Mouse (Mus musculus): Measurements from ENCODE around the gene Arhgef18. TPM values are rescaled to one million over a fixed set of nuclear protein-coding genes. Genes with fewer than 3 reads are reported as not detected.

Gene Arhgef18
- total RNA-seq, 1 experiment from 2014 or later: 31.0 TPM

DNA sequence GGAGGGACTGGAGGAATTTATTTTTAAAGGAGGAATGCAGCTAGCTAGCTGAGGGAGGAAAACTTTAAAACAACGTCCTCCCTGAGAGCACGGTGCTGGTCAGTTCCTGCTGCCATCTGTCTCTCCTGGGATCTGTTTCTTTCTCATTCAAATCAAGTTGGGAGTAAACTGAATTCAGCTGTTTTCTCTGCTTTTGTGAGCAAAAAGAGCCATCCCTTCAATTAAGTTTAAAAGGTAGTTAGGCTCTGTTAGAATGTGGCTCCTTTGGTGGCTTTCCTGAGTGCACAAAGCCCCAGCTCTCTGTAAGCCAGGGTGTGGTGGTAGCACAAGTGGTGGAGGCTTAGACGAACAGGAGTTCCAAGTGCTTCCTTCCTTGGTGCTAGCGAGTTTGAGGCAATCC is 2.4 kb downstream of the Arhgef18 start:
- DNase-seq: no peak

DNA sequence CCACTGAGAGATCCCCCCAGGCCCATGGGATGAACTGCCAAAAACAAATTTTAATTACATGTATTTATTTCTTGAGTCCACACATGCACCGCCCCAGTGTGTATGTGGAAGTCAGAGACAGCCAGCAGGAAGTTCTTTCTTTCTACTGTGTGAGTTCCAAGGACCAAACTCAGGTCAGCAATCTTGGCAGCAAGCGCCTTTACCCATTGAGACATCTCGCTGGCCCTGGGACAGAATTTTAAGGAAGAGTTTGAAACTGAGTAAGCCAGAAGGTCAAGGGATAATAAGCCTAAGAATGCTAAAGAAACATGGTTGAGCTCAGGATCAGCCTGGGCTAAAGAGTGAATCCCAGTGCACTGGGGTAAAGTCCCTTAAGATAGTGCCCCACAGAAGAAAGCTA is 4.8 kb downstream of the Arhgef18 start:
- DNase-seq: peak; percentile 62

DNA sequence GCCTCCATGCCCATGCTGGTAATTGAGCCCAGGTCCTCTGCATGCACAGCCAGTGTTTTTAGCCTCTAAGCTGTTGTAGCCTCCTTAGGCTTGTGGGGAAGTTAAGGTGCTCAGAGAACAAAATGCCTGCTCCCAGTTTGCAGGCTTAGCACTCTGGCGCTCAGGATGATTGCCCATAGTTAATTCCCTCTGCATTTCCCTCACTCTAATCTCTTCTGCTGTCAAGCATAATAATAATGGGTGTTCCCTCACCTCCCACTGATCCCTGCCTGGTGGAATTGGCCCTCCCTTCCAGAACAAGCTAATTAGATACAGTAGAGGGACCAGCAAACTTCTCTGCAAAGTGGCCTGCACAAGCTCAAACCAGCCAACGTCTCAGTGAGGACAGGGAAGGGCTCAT is 7.7 kb downstream of the Arhgef18 start:
- DNase-seq: no peak

DNA sequence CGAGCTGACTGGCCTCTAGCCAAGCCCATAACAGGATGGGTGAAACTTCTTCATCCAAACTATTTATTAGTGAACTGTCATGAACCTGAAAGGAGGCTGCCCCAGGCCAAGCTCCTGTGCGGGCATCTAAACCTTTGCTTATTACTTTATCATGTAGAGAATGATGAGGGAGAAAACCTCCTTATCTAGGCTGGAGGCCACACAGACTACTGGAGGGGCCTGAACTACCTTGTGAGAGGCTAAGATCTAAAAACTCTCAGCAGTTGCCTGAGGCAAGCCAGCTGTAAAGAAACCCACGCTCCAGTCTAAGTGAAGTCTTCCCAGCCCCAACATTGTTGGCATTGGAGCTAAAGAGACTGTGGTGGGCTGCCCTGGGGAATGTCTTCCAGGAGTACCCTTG is 14.6 kb downstream of the Arhgef18 start:
- no peak for DNase-seq

DNA sequence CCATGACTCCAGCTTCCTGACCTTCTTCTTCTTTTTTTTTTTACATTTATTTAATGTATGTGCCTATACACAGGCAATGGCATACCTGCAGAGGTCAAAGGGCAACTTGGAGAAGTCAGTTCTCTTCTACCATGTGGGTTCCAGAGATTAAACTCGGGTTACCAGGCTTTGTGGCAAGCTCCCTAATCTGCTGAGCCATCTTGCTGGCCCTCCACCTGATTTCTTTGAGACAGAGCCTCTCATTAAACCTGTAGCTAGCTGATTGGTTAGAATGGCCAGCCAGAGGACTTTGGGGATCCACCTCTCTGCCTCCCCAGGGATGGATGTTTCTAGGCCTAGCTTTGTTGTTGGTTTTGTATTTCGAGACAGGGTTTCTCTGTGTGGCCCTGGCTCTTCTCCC is 18.3 kb downstream of the Arhgef18 start:
- DNase-seq: no peak

DNA sequence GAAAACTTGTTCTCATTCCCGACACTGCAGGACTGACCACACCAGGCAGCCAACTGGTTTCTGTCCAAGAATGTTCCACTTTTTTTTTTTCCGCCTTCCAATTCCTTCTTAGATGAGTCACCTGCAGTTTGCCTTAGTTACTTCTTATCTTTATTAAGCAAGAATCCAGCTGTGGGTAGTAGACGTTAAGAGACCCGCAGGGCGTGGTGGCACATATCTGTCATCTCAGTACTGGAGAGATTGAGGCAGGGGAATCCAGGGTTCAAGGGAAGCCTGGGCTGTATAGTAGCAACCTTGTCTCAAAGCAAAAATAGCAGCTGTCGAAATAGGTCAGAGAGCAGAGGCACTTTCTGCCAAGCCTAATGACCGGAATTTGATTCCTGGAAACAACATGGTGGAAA is 19.1 kb downstream of the Arhgef18 start:
- peak; percentile 29 for DNase-seq

DNA sequence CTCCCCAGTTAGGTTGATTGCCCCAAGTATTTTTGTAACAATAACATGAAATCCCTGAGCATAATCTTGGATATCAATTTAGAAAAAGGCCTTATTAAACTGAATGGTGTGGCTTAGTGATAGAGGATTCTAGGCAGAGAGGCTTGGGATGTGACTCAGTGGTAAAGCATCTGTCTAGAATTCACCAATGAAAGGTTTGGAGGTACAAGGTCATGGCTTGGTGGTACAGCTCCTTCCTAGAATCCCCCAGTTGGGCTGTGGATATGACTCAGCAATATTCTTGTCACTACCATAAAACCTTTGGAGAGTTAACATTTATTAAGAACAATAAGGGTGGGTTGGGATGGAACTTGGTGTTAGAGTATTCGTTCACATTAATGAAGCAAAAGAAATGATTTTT is 20.0 kb downstream of the Arhgef18 start:
- DNase-seq: no peak

DNA sequence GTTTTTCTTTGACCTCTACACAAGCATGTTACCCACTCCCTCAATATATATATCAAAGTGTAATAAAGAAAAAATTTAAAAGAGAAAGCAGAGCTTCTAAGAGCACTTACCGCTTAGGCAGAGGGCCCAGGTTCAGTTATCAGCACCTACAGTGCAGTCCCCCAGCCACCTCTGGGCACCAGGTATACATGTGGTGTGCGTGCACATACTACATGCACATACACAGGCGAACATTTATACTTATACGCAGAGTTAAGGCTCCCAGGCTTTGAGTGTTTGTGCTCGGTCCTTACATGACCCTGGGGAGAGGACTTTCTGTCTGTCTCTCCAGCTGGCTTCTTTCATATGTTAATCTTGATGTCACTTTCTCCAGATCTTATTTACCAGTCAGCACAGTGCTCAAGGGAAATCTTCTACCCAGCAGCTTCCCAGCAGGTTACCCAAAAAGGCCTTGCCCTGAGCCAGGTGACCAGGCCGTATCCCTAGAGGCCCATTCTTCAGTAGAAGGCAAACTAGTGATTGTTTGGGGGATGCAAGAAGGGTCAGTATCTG is 21.9 kb downstream of the Arhgef18 start:
- no peak for DNase-seq

DNA sequence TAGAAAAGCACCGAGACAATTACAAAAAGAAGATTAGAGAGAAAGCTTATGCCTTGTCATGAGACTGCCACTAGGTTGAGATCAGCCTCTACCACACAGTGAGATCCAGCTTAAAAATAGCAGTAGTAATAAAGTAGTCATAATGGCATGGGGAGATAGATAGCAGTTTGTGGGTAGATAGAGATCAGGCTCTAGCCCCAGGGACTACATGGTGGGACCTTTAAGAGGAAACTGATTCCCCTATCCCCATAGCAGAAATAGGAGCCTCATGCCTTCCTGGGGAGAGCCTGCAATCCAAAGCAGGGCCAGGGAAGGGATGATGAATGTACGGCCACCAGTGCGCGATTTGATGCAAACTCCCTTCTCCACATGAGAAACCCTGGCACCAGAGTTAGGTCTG is 22.5 kb downstream of the Arhgef18 start:
- no peak for DNase-seq

DNA sequence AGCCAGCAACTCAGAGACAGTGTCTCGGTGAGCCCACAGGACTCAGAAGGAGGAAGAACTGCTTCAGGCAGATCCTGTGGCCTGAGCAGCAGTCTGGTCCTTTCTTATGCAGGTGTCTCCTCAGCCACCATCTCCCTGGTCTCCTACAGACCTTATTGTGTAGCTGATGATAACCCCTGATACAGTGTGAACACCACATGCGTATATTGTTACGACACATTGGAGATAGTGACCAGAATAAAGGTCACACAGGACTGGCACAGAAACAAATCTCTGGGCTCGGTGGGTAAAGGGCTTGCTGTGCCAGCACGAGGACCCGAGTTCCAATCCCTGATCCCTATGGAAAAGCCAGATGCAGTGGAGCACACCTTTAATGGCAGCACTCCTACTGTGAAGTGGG is 22.9 kb downstream of the Arhgef18 start:
- no peak for DNase-seq

DNA sequence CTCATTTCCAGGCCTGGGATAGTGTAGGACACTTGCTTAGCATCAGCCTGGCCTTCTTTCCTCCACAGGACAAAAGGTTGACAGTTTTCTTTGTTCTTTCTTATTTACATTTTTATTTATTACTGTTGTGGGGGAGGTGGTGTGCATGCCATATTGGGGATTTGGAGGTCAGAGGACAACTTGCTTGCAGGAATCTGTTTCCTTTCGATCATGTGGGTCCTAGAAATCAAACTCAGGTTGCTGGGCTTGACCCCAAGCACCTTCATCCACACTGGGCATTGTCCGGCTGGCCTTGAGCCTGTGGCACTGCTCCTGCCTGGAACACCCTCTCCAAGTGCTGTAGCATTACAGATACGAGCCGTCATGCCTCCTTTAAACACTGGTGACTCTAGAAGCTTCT is 24.0 kb downstream of the Arhgef18 start:
- no peak for DNase-seq

DNA sequence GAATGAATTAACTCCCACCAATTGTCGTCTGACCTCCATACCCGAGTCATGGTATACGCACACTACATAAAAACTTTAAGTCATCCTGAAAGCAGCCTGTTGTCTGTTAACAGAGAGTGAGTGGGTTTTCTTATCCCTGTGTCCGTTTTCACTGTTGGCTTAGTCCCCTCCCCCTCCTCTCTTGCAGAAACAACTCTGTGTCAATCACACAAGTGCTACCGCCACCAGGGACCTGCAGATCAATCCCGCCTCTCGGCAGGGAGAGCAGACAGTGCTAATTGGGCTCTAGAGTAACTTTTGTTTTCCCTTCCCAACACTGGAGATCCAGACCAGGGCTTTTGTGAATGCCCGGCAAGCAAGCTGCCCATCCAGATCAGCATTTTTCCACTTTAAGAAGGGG is 24.6 kb downstream of the Arhgef18 start:
- DNase-seq: peak; percentile 46

DNA sequence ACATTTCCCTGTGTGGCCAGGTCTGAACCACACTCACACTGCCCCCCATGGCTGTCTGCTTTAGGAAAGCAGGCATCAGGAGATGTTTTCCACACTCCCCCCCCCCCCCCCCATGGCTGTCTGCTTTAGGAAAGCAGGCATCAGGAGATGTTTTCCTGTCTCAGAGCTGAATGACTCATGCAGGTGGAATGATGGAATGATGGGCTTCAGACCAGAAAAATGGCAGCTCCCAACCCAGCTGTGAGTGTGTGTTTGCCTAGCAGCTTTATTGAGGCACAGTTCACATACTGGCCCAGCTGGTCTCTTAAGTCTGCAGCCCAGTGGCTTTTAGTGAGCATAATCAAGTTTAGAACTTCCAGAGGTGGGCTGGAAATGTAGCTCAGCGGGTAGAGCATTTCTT is 25.3 kb downstream of the Arhgef18 start:
- DNase-seq: no peak

DNA sequence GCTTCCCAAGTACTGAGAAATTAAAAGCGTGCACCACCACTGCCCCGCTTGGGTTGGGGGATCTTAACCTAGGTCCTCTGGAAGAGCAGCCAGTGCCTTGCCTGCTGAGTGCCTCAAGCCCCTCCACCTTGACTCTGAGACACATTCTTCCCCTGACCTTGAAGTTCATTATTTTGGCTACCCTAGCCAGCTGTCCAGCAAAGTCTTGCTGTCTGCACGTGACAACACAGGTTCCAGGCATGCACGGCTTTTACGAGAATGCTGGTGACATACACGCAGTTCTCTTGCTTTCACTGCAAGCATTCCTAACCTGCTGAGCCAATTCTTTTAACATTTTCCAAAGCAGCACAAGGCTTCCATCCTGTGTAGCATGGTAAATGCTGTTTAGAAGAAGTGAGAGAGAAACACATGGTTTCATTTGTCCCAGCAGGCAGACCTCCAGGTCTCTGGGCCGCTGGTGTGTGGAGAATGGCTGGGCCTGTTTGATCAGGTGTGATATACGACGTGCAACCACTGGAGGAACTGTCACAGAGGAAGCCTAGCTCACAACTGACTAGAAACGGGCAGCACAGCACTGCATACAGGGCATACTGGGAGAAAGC is 27.4 kb downstream of the Arhgef18 start:
- DNase-seq: no peak

DNA sequence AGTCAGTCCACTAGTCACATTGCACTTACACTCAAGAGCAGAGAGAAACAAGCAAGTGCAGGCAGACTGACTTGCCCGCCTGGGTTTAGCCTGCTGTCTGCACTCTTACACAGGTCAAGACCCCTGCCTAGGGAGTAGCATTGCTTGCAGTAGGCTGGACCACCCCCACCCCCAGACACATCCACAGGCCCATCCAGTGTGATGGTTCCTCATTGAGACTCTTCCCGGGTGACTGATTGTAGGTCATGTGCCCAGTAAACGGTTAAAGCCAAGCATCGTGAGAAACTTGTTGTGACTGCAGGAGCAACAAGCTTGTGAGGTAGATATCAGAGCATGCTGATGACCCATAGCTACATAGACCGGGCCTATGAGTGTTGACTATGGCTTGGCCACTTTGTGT is 28.7 kb downstream of the Arhgef18 start:
- no peak for DNase-seq

DNA sequence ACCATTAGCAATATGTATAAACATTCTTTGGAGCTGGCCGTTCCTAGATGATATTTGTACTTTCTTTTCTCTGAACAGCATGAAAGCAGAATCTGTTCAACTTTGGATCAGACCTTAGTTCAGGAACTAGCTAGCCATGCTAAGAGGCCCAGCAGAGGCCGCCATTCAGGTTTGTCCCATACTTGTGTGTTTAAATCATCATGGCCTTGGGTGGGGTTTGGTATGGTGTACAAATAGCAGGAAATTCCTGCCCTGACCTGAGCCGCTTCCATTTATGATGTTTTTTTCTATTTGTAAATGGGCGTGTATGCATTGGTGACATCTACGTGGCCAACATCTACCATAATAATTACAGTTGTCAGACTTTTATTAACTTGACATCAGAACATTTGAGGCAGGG is 32.4 kb downstream of the Arhgef18 start:
- no peak for DNase-seq

DNA sequence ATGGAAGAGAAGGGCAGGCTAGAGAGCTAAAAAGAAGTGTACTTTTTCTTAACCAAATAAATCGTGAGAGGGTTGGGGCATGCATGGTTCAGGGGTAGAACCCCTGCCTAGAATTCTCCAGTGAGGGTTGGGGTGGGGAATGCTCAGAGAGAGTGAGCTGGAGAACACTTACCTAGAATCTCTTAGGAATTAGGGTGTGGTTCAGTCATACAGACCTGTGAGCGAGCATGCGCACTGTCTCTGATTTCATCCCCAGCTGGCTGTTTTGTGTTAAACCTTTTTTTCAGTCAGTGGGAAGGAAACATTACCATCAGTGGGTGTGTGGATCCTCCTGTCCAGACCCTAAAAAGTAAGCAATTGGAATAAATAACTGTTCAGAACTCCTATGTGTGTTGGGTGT is 33.4 kb downstream of the Arhgef18 start:
- DNase-seq: no peak

DNA sequence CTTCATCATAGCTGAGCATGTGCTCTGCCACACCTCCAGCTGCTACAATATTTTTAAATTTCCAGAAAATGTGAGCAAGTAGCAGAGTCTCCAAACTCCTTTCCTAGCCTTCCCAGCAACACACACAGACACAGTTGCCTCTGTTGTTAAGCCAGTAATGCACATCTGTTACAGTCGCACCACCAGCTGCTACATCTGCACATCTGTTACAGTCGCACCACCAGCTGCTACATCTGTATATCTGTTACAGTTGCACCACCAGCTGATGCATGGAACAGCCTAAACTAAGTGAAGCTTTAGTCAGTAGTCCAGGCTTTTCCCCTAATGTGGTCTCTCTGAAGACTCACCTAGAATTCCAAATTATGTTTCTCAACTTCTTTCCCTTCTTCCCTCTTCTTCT is 35.6 kb downstream of the Arhgef18 start:
- DNase-seq: no peak

DNA sequence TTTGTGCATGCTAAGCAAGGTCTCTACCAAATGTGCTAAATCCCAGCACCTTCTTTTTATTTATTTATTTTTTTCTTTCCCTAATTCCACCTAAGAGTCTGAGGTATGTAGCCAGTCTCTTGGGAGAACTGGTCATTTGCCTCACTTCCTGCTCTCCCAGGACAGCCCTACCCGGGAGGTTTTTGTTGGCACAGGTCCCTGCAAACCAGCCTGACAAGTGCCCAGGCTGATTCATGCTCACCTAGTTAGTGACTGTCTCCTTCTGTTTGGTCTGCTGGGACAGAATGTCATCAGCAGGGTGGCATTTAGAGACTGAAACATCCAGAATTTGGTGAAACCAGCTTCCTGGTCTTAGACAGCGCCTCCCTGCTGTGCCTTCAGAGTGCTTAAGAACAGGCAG is 37.2 kb downstream of the Arhgef18 start:
- peak; percentile 87 for DNase-seq

DNA sequence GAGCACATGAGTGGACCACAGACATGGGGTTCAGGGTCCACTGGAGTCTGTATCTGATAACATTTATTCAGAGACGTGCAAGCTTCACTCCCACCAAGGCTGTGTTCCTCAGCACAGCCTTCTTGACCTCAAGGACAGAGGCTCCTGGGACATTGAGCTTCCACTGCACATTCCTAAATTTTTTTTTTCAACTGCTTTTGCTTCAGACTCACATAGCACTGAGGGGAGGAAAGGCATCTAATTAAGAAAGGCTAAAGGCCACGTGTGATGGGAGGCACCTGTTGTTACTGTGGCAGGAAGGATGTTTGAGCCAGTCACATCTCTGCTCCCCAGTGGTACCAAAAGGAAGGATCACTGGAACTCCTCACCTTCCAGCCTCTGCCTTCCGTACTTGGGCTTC is 38.3 kb downstream of the Arhgef18 start:
- DNase-seq: no peak

DNA sequence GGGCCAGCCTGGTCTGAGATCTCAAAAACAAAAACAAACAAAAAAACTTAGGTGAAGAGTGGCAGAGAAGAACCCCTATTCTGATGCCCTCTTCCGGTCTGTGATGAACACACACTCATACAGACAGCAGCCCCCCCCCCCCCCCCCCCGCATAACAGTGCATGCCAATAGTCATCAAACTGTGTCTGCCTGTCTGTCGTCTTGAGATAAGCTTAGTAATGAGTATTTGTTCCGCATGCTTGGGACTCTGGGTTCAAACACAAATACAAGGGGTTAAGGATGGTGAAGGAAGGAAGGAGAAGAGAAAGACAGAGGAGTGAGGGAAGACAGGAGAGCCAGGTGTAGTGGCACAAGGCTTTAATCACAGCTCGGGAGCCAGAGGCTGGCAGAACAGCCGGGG is 43.7 kb downstream of the Arhgef18 start:
- DNase-seq: no peak

DNA sequence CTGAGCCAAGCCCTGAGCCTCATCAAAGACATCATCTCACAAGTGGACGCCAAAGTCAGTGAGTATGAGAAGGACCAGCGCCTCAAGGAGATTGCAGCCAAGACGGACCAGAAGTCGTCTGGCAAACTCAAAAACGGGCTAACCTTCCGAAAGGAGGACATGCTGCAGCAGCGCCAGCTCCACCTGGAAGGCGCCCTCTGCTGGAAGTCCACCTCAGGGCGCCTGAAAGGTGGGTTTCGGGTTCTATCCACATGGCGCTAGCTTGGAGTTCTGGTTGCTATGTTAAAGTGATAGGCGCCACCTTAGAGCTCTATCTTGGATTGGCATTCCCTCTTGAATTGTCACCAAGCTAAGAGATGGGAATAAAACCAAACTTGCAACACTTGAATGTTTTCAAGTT is 46.7 kb downstream of the Arhgef18 start:
- DNase-seq: peak; percentile 34

DNA sequence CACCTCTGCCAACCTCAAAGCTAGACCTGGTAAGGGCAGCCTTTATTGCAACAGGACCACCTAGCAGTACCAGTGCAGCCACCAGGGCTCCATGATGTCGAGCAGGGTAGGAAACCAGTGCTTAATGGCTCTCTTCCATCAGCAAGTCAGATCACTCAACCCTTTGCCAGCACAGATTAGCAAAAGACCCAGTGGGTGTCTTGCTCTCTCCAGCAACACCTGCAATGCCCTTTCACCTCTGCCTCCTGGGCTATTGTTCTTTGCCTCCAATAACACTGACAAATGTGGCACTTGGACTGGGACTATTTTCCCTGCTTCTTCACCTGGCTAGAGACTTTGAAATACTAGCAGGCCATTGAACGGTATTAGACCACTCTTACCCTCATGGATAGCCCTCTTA is 56.4 kb downstream of the Arhgef18 start:
- no peak for DNase-seq

DNA sequence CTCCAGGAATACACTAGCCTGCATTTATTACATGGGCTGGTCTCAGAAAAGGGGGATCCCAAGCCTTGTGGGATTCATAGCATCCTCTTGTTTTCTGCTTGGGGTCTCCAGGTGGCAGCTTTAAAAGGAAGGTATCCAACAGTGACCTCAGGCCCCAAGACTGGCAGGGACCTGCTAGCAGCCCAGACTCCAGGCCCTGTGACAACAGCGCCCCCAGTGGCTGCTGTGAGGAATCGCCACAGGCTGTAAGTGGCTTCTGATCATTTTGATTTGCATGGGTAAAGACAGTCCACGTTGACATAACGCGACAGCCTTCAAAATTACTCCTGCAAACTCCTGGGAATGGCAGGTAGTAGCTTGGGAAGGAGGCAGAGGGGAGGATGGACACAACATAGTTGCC is 57.9 kb downstream of the Arhgef18 start:
- peak; percentile 79 for DNase-seq

DNA sequence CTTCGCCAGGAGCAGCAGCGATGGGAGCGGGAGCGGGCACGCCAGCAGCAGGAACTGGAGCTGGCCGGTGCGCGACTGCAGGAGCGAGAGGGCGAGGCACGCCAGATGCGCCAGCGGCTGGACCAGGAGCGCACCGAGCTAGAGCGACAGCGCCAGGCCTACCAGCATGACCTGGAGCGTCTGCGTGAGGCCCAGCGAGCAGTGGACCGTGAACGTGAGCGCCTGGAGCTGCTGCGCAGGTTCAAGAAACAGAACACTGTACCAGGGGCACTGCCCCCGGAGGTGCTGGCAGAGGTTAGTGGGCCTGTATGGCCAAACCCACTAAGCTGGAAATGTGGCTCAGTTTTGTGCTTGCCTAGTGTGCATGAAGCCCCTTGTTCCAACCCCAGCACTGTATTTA is 59.2 kb downstream of the Arhgef18 start:
- DNase-seq: no peak

Measured in adrenal gland, postnatal 14 days (tissue).